Mouse (Mus musculus) bone marrow macrophage, adult 2 months (primary cell): ENCODE results near the gene 9230112D13Rik.

Experiments
- CTCF ChIP-seq: IDR thresholded peaks from 2 replicates; pipeline ENCODE4 v1.5.1; 2012; ENCODE audit warnings: low read depth, mild to moderate bottlenecking, low read length, moderate library complexity
- POLR2A ChIP-seq: IDR thresholded peaks from 2 replicates; pipeline ENCODE4 v1.6.1; 2012; ENCODE audit warnings: mild to moderate bottlenecking, low read depth, low read length, borderline replicate concordance

DNA sequence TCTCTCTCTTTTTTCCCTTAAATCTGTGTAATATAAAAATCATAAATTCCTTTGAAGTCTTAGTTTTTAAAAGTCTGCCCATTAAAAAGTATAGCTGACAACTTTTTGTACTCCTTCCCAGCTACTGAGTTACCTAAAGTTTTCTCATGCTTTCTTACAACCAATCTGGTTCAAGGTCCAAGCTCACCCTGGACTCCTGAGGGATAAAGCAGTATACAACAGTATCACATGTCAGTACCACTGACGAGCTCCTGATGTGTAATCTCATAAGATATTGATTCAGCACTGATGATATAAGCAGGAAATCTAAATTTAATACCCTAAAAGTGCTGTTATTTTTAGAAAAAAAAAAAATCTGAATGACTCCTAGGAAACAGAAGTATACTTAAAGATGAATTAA is 31.6 kb downstream of the 9230112D13Rik start:
- no peak for TF ChIP-seq CTCF
- no peak for TF ChIP-seq POLR2A
